Mouse (Mus musculus) hindbrain, embryonic 12.5 days (tissue): ENCODE measurements around the gene Zp2. TPM values are rescaled to one million over a fixed set of nuclear protein-coding genes. Genes with fewer than 3 reads are reported as not detected.

Source experiments
- ATAC-seq: fragments of 200-750 bp; cut with Nextera tagmentation; 2 replicates; pipeline ENCODE4 v1.8.0; 2017; ENCODE audit warnings: moderate TSS enrichment; ENCODE audit not compliant: low FRiP score
- H3K27ac ChIP-seq: fragments of 300-500 bp; sonication (generic); 2 replicates; pipeline ENCODE4 v1.5.1; 2016; ENCODE audit warnings: mild to moderate bottlenecking
- H3K27me3 ChIP-seq: fragments of 300-500 bp; sonication (generic); 2 replicates; pipeline ENCODE4 v1.6.1; 2016; ENCODE audit warnings: mild to moderate bottlenecking
- H3K36me3 ChIP-seq: fragments of 300-500 bp; sonication (generic); 2 replicates; pipeline ENCODE4 v1.6.1; 2016; ENCODE audit warnings: mild to moderate bottlenecking
- H3K4me1 ChIP-seq: fragments of 300-500 bp; sonication (generic); 2 replicates; pipeline ENCODE4 v1.6.1; 2016
- H3K4me2 ChIP-seq: fragments of 300-500 bp; sonication (generic); replicated peaks from 2 replicates; pipeline ENCODE4 v1.6.1; 2016; ENCODE audit warnings: mild to moderate bottlenecking
- H3K4me3 ChIP-seq: fragments of 300-500 bp; sonication (generic); 2 replicates; pipeline ENCODE4 v1.5.1; 2016; ENCODE audit warnings: mild to moderate bottlenecking
- H3K9ac ChIP-seq: fragments of 300-500 bp; sonication (generic); 2 replicates; pipeline ENCODE4 v1.6.1; 2016; ENCODE audit warnings: mild to moderate bottlenecking, moderate library complexity
- H3K9me3 ChIP-seq: fragments of 300-500 bp; sonication (generic); replicated peaks from 2 replicates; pipeline ENCODE4 v1.6.1; 2016; ENCODE audit warnings: mild to moderate bottlenecking
- WGBS: fragments of 180-500 bp; shearing (Covaris S2); methylation state at CpG from one replicate; pipeline ENCODE4 v1.1.7; 2016; 5-methylcytosine and 5-hydroxymethylcytosine counted together
- polyA plus RNA-seq: library from polyadenylated mRNA; unstranded; fragments of >200 nt; fragmentation: Nextera tagmentation; extraction: Ambion mirVana; gene quantifications from 2 replicates; pipeline ENCODE4 v1.2.1, GENCODE M21; 2016

Gene Zp2
- polyA plus RNA-seq, 1 experiment from 2014 or later = not detected

DNA sequence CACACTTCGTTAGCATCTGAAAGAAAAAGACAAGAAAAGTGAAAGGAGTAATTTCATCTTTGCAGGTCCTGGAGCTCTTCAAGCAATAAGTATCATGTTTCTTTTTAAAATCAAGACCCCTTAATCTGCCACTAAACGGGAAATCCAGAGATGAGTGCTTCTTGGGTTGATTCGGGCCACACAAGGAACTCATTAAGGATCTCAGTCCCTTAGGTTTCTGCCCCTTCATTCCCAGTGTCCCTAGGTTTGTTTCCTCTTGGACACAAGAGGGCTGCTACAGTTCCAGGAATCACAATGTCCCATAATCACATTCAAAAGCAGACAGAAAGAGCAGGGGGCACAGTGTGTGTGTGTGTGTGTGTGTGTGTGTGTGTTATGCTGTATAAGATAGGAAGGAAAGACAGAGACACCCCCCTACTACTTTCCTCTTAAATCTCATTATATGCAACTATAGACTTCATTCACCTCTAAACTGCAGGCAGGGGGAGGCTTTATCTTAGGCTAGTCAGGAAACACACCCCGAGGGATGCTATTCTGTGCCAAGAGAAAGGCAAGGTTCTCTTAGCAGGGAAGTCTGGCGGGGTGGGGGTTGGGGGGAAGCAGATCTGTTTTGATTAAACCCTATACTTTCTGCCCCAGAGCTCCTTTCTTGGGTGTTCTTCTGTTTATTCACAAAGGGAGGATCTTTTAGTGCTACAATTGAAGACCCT lies 18.0 kb downstream of the Zp2 start:
- no peak for ATAC-seq
- no peaks in the 10 kb centered on the region for H3K36me3 ChIP-seq
- H3K9me3 ChIP-seq = no peaks in the 10 kb centered on the region
- WGBS = 20% methylated on average over 5 of the region's 5 CpGs
- no peaks in the 10 kb centered on the region for H3K27me3 ChIP-seq
- no peak overlapping the region for H3K4me3 ChIP-seq
- H3K9ac ChIP-seq = no peak overlapping the region
- H3K4me1 ChIP-seq = peaks cover 19% of the 10 kb centered on the region
- H3K4me2 ChIP-seq = no peak overlapping the region
- H3K27ac ChIP-seq = peak overlapping the region; percentile 23; the same call in 1 of the 2 replicates

DNA sequence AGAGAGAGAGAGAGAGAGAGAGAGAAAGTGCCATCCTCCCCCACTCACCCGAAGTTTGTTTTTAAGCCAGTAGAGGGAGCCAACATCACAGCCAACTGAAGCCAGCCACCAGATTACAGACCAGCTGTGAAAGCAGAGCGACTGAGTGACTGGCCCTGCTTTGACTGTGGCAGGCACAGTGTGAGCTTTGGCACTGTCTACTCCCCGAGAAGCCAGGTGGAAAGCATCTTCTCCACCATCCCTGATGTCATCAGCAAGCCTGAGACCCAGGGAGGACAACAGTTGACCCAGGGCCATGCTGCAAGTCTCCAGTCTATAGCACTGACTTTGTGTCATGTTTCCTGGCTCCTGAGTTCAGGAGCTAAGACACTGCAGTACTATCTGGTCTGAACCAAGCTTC lies 20.2 kb downstream of the Zp2 start:
- Histone ChIP-seq H3K9me3 (no peaks in the 10 kb centered on the region), H3K4me3 (no peak overlapping the region), H3K27ac (no peak overlapping the region), H3K4me2 (no peak overlapping the region), H3K9ac (no peak overlapping the region), H3K36me3 (no peaks in the 10 kb centered on the region), H3K4me1 (peaks cover 19% of the 10 kb centered on the region), H3K27me3 (no peaks in the 10 kb centered on the region)
- ATAC-seq = peak; percentile 82
- 2% methylated on average over 3 of the region's 3 CpGs for WGBS

DNA sequence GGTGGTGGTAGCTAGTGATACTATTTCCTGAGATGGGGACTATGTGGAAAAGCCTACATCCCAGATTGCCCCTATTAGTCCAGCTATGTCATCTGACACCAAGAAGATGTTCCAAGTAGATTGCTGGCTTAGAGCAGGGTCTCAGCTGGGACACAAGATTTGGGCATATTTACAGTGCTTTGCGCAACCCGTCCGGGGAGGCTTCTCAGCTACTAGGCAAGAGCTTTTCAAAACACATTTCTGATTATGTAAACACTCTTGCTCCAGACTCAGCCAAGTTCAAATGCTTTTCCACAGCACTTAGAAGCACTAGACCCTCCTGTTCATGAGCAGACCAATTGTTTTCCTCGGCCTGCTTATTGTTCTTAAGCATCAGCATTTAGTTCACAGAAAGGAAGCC lies 21.3 kb downstream of the Zp2 start:
- H3K4me2 ChIP-seq = no peak overlapping the region
- peaks cover 17% of the 10 kb centered on the region for H3K4me1 ChIP-seq
- no peaks in the 10 kb centered on the region for H3K36me3 ChIP-seq
- H3K9me3 ChIP-seq = no peaks in the 10 kb centered on the region
- no peak overlapping the region for H3K9ac ChIP-seq
- ATAC-seq = no peak
- H3K27ac ChIP-seq = no peak overlapping the region
- 89% methylated on average over 4 of the region's 4 CpGs for WGBS
- no peak overlapping the region for H3K4me3 ChIP-seq
- H3K27me3 ChIP-seq = no peaks in the 10 kb centered on the region

DNA sequence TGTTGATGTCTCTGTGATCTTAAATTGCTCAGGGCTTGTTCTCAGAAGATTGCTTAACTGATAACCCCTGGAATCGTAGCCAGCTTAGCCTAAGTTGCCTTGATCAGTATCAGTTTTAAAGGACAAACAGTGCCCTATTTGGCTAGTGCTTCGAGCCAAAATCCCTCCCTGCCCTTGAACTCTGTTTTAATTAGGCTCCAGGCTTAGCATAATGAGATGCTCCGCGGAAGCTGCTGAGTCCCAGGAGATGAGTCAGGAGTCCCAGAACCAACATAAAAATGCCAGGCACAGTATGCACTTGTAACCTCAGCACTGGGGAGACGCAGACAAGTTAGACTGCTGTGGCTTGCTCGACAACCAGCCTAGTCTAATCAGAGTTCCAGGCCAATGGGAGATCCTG lies 27.6 kb downstream of the Zp2 start:
- no peak for ATAC-seq
- Histone ChIP-seq H3K4me2 (no peak overlapping the region), H3K27me3 (no peaks in the 10 kb centered on the region), H3K36me3 (no peaks in the 10 kb centered on the region), H3K4me1 (0 out of 2 replicates have a peak, but pooled peaks cover 4% of the 10 kb centered on the region), H3K4me3 (no peak overlapping the region), H3K9me3 (no peaks in the 10 kb centered on the region), H3K27ac (no peak overlapping the region), H3K9ac (no peak overlapping the region)
- WGBS = 42% methylated on average over 6 of the region's 6 CpGs

DNA sequence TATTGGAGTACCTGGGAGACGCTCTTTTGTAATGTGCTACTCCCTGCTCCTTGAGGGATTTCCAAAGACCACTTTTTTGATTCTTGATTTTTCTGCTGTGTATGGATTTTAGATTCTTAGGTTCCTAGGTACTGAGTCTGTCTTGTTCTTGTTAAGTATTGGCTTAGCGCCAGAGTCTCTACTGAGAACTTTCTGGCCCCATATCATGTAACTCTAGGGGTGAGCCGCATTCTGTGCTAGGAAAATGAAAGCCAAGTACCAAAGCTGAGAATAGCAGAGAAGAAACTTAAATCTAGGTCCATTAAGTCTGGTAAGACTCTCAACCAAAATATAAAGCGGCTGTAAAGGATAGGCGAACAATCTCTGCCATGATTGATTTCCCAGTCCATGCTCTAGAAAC lies 28.1 kb downstream of the Zp2 start:
- Histone ChIP-seq H3K4me1 (0 out of 2 replicates have a peak, but pooled peaks cover 4% of the 10 kb centered on the region), H3K9me3 (no peaks in the 10 kb centered on the region), H3K27ac (no peak overlapping the region), H3K4me2 (no peak overlapping the region), H3K27me3 (no peaks in the 10 kb centered on the region), H3K9ac (no peak overlapping the region), H3K4me3 (no peak overlapping the region), H3K36me3 (no peaks in the 10 kb centered on the region)
- 79% methylated on average over 5 of the region's 5 CpGs for WGBS
- ATAC-seq = no peak

DNA sequence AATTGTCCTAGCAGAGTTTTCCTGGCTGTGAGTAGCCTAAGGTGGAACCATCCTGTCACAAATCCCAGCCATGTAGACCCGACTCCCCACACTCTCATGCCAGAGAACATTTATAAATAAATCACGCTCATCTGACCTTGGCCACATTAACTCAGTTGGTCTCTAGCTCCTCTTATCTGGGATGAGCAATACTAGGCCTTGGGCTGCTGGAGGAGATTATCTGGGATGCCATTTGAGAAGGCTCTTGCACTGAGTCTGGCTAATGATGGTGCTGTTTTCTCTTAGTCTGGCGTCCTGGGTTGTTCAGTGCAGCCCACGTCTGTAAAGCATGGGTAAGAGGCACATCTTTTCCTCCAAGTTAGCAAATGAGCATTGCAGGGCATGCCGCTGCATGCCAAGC lies 35.4 kb downstream of the Zp2 start:
- no peaks in the 10 kb centered on the region for H3K27me3 ChIP-seq
- ATAC-seq = no peak
- WGBS = 91% methylated on average over 5 of the region's 5 CpGs
- 0 out of 2 replicates have a peak, but pooled peaks cover 2% of the 10 kb centered on the region for H3K4me1 ChIP-seq
- no peaks in the 10 kb centered on the region for H3K9me3 ChIP-seq
- no peak overlapping the region for H3K9ac ChIP-seq
- no peaks in the 10 kb centered on the region for H3K36me3 ChIP-seq
- H3K4me3 ChIP-seq = no peak overlapping the region
- no peak overlapping the region for H3K4me2 ChIP-seq
- no peak overlapping the region for H3K27ac ChIP-seq

DNA sequence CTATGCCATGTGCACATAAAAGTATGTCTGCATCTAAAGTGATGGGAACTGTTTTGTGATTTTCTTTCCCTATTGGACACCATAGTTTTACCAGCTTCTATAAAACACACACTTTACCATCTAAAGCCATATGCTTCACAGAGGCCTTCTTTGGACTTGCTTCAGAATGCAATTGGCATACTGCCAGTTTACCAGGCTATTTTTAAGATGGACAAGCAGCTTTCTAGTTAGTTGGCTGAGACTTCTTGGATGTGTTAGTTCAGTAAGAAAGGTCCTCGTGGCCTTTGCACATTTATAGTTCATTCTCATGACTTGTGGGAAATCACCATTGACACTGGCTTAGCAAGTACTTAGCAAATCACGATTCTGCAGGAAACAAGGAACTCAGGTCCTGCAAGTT lies 38.7 kb downstream of the Zp2 start:
- 77% methylated on average over 2 of the region's 2 CpGs for WGBS
- peaks cover 5% of the 10 kb centered on the region; the same call in 1 of the 2 replicates for H3K27me3 ChIP-seq

DNA sequence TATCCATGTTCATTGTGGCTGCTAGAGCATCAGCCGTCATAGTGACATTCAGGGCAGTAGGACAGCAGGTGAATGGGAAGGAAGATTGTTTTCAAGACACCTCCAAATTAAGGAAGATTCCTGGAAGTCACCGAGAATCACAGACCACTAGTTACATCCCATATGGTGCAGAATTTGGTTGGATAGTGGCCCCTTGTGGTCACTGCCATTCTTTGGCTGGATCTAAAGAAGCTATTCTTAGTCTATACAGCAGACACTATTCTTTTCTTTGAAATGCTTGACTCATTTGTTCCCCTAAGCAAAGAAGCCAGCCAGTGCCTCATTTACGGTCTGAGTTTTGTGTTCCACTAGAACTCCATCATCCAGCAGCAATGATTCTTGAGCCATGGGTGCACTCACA lies 40.1 kb downstream of the Zp2 start:
- Histone ChIP-seq H3K27ac (no peak overlapping the region), H3K4me2 (no peak overlapping the region), H3K9me3 (no peaks in the 10 kb centered on the region), H3K4me1 (peaks cover 19% of the 10 kb centered on the region), H3K36me3 (no peaks in the 10 kb centered on the region), H3K4me3 (no peak overlapping the region), H3K9ac (no peak overlapping the region), H3K27me3 (peaks cover 5% of the 10 kb centered on the region; the same call in 1 of the 2 replicates)
- no peak for ATAC-seq
- 53% methylated on average over 3 of the region's 3 CpGs for WGBS

More for the DNA sequence above, 38.7 kb downstream of the Zp2 start:
- Histone ChIP-seq H3K9ac (no peak overlapping the region), H3K4me2 (no peak overlapping the region), H3K4me1 (peaks cover 19% of the 10 kb centered on the region), H3K4me3 (no peak overlapping the region), H3K27ac (no peak overlapping the region), H3K36me3 (no peaks in the 10 kb centered on the region), H3K9me3 (no peaks in the 10 kb centered on the region)
- ATAC-seq = no peak

DNA sequence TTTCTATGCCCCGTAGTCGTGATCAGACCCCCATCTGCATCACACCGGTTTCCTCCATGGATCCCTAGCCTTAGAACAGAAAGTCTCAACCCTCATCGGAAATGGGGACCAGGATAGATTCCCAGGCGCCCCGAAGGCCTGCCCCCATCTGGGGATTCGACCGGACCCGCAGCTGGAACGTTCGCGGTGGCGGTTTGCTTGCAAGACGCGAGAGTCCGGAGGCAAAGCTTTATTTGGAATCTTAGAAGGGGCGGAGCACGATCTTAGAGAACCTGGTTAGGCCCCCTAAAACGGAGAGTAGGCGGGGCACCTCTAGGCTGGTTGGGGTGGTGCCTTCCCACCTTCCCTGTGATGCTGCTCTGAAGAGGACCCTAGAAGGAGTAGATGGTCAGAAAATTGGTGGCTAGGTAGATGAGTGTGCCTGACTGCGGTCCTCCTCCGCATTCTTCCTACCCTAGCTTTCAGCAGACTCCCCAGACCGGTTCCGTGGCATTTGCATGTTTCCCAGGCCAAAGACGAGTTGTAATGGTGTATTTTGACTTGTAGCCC lies 42.0 kb downstream of the Zp2 start:
- 4% methylated on average over 25 of the region's 25 CpGs for WGBS
- 0 out of 2 replicates have a peak, but pooled peaks have one; percentile 20 for ATAC-seq
- H3K9ac ChIP-seq = peak overlapping the region; percentile 64

DNA sequence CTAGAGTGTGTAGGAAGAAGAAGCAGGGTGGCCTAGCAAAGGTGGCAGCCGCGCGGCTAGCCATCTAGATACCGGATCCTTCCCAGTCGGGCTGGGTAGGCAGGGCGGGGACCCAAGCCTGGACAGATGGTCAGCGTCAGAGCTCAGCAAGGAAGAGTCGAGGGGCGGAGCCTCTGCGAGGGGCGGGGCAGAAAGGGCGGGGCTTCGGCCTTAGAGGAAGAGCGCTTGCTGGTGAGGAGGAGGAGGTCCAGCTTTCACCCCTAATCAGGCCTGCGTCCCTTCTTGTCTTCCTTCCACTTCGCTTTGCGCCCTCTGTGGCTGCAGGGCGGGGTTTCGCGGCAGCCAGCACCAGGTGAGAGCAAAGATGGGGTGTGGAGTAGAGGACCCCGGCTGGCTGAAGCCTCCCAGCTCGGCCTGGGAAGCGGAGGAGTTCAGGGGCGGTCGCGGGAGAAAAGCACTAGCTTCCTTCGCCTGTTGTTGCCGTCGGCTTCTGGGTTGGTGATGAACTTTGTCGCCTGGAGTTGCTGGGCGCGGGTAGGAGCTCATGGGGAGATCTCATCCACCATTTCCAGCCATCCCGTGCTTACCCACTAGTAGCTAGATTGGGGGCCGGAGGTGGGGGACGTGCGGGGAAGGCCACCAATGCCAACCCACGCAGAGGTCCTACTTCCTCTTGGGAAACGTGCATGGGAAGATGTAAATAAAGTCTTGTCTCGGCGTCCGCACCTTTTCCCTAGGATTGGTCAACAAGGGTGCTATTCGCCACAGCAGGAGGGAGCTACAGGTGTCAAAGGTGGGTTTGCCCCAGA lies 42.7 kb downstream of the Zp2 start, which contains the start of gene Tmem159:
Gene Tmem159 (plus strand): TSS at position 190 of the 809 bp plus-strand sequence.
- Histone ChIP-seq H3K4me1 (peaks cover 19% of the 10 kb centered on the region), H3K27me3 (peaks cover 5% of the 10 kb centered on the region; the same call in 1 of the 2 replicates), H3K9ac (peak within 1 kb of the TSS; percentile 64), H3K9me3 (no peaks in the 10 kb centered on the region), H3K4me3 (peak within 1 kb of the TSS; percentile 55), H3K36me3 (no peaks in the 10 kb centered on the region), H3K4me2 (peak within 1 kb of the TSS; percentile 84), H3K27ac (no peak within 1 kb of the TSS)
- 1% methylated on average over 42 of the region's 42 CpGs for WGBS
- ATAC-seq = peak; percentile 88

More for the DNA sequence above, 42.0 kb downstream of the Zp2 start:
- Histone ChIP-seq H3K9me3 (no peaks in the 10 kb centered on the region), H3K27me3 (peaks cover 5% of the 10 kb centered on the region; the same call in 1 of the 2 replicates), H3K4me3 (peak overlapping the region; percentile 55), H3K4me2 (peak overlapping the region; percentile 84), H3K27ac (no peak overlapping the region), H3K4me1 (peaks cover 19% of the 10 kb centered on the region), H3K36me3 (no peaks in the 10 kb centered on the region)

DNA sequence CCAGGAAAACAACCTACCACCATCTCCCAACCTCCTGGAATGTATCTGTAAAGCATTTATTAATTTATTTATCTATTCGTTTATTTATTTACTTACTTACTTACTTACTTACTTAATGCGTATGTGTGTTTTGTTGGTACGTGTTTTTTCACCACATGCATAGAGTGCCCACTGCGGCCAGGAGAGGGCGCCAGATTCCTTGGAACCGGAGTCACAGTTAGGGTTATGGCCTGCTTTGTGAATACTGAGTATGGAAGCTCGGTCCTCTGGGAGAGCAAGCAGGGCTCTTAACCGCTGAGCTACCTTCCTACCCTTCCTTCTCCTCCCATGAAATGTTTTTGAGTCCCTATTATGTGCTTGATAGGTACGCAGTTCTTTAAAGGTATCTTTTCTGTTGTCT lies 46.7 kb downstream of the Zp2 start:
- H3K27ac ChIP-seq = no peak overlapping the region
- no peak overlapping the region for H3K9ac ChIP-seq
- H3K4me3 ChIP-seq = no peak overlapping the region
- H3K4me1 ChIP-seq = peaks cover 14% of the 10 kb centered on the region
- WGBS = 21% methylated on average over 9 of the region's 9 CpGs
- H3K36me3 ChIP-seq = no peaks in the 10 kb centered on the region
- no peak for ATAC-seq
- no peaks in the 10 kb centered on the region for H3K9me3 ChIP-seq
- peaks cover 5% of the 10 kb centered on the region; the same call in 1 of the 2 replicates for H3K27me3 ChIP-seq
- no peak overlapping the region for H3K4me2 ChIP-seq

DNA sequence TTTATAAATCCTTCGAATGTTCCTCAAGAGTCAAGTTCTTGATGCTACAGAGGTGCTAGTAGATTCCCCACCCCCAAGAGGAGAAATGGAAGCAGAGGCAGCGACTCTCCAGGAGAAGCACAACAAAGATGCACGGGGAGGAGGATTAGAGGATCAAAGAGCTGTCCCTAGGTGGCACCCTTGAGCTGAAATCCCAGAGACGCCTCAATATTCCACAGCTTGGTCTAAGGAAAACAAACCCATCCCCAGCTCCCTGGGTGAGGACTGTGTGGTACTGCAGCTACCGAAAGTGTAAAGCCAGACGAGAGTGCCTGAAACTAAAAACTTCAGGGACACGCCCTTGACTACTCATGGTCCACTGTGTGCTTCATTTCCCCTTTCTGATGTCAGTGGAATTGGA lies 47.2 kb downstream of the Zp2 start:
- 10% methylated on average over 7 of the region's 7 CpGs for WGBS
- peak; percentile 49; the same call in 1 of the 2 replicates for ATAC-seq

More for the DNA sequence above, 47.2 kb downstream of the Zp2 start:
- H3K27me3 ChIP-seq = peaks cover 5% of the 10 kb centered on the region; the same call in 1 of the 2 replicates
- no peak overlapping the region for H3K27ac ChIP-seq
- no peaks in the 10 kb centered on the region for H3K9me3 ChIP-seq
- H3K4me1 ChIP-seq = peaks cover 8% of the 10 kb centered on the region
- H3K36me3 ChIP-seq = no peaks in the 10 kb centered on the region
- H3K4me2 ChIP-seq = no peak overlapping the region
- H3K4me3 ChIP-seq = no peak overlapping the region
- H3K9ac ChIP-seq = no peak overlapping the region
